Mouse (Mus musculus) heart, postnatal 0 days (tissue): Measurements from ENCODE around the gene Kcnip4. TPM values are rescaled to one million over a fixed set of nuclear protein-coding genes. Genes with fewer than 3 reads are reported as not detected.

Source experiments
- ATAC-seq: fragments of 200-750 bp; cut with Nextera tagmentation; 2 replicates; pipeline ENCODE4 v1.8.0; 2017; ENCODE audit warnings: low read depth, moderate number of reproducible peaks, moderate library complexity; ENCODE audit not compliant: insufficient read depth
- DNase-seq: peaks from one replicate; pipeline ENCODE4 v3.0.0-alpha.2; 2016; ENCODE audit warnings: low spot score
- H3K27ac ChIP-seq: fragments of 300-500 bp; sonication (generic); 2 replicates; pipeline ENCODE4 v1.5.1; 2014; ENCODE audit warnings: low read depth, mild to moderate bottlenecking
- H3K27me3 ChIP-seq: fragments of 300-500 bp; sonication (generic); 2 replicates; pipeline ENCODE4 v1.6.1; 2014; ENCODE audit warnings: low read length, mixed read lengths; ENCODE audit not compliant: control insufficient read depth, insufficient read depth
- H3K36me3 ChIP-seq: fragments of 300-500 bp; sonication (generic); replicated peaks from 2 replicates; pipeline ENCODE4 v1.6.1; 2014; ENCODE audit warnings: low read length, mixed read lengths; ENCODE audit not compliant: control insufficient read depth, insufficient read depth
- H3K4me1 ChIP-seq: fragments of 300-500 bp; sonication (generic); 2 replicates; pipeline ENCODE4 v1.6.1; 2014; ENCODE audit warnings: antibody characterized with exemption; ENCODE audit not compliant: control insufficient read depth, insufficient read depth
- H3K4me2 ChIP-seq: fragments of 300-500 bp; sonication (generic); 2 replicates; pipeline ENCODE4 v1.6.1; 2014; ENCODE audit warnings: low read depth, mild to moderate bottlenecking, low read length, moderate library complexity
- H3K4me3 ChIP-seq: fragments of 300-500 bp; sonication (generic); 2 replicates; pipeline ENCODE4 v1.5.1; 2014; ENCODE audit warnings: low read depth, low read length
- H3K9ac ChIP-seq: fragments of 300-500 bp; sonication (generic); replicated peaks from 2 replicates; pipeline ENCODE4 v1.6.1; 2014; ENCODE audit warnings: low read depth, low read length, mixed read lengths
- H3K9me3 ChIP-seq: fragments of 300-500 bp; sonication (generic); replicated peaks from 2 replicates; pipeline ENCODE4 v1.6.1; 2016; ENCODE audit warnings: low read length; ENCODE audit not compliant: control insufficient read depth
- CTCF ChIP-seq: IDR thresholded peaks from 2 replicates; pipeline ENCODE4 v1.5.1; 2016; ENCODE audit warnings: antibody characterized with exemption, control low read depth, low read depth
- EP300 ChIP-seq: IDR thresholded peaks from 2 replicates; pipeline ENCODE4 v1.6.1; 2016; ENCODE audit warnings: antibody characterized with exemption, low read depth
- WGBS: fragments of 180-500 bp; shearing (Covaris S2); extraction: QIAGEN DNeasy Blood & Tissue Kit; methylation state at CpG from one replicate; pipeline ENCODE4 v1.1.7; 2014; 5-methylcytosine and 5-hydroxymethylcytosine counted together
- polyA plus RNA-seq: library from polyadenylated mRNA; unstranded; fragments of >200 nt; fragmentation: Nextera tagmentation; extraction: Ambion mirVana; gene quantifications from 2 replicates; pipeline ENCODE4 v1.2.1, GENCODE M21; 2015
- total RNA-seq: library from RNA; depleted of rRNA; stranded (reverse); fragments of >200 nt; gene quantifications from 2 replicates; pipeline ENCODE4 v1.2.3, GENCODE M21; 2014; ENCODE audit warnings: low replicate concordance

Gene Kcnip4
- total and polyA plus RNA-seq, 2 experiments from 2014 or later, result 0.11 TPM; not detected in 1

DNA sequence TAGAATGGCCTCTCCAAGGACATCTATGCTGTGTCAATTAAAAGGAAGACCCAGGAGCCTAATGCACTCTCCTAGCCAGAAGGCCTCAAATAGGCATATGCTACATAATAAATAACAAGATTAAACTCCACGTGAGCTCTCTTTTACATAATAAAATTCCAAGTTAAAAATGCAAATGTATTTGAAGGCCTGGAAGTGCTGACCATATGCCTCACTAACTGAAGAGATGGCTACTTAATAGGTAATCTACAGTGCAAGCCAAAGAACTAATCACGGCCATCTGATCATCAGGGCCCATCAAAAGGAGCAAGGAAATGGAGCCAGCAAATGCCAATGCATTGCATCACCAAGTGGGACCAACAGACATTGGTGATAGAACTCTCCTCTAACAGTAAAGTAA lies 277.6 kb downstream of the Kcnip4 start:
- no peak for ATAC-seq

DNA sequence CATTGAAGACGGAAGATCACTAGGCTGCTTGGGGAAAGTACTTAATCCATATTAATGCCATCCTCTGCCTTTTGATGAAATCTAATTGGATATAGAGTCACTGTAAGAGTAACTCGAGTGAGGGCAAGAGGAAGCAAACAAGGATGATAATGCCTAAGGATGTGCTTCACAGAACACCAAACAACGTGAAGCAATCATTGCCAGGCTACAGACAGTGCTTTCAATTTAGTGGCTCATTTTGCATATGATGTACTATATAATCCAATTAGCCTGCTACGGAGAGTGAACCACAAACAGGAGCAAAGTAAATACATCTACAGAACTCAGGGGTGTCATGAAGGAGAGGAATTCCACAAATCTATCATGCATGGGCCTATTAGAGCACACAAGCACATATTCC lies 280.3 kb downstream of the Kcnip4 start:
- Histone ChIP-seq H3K36me3 (no peaks in the 10 kb centered on the region), H3K9ac (no peak overlapping the region), H3K4me3 (no peak overlapping the region), H3K27me3 (no peaks in the 10 kb centered on the region), H3K9me3 (no peaks in the 10 kb centered on the region), H3K27ac (no peak overlapping the region), H3K4me2 (no peak overlapping the region), H3K4me1 (no peaks in the 10 kb centered on the region)
- 73% methylated on average over 4 of the region's 4 CpGs for WGBS
- ATAC-seq (no peak), DNase-seq (no peak)
- TF ChIP-seq CTCF (no peak), EP300 (no peak)

More for the DNA sequence above, 277.6 kb downstream of the Kcnip4 start:
- H3K36me3 ChIP-seq, result no peaks in the 10 kb centered on the region
- no peaks in the 10 kb centered on the region for H3K4me1 ChIP-seq
- TF ChIP-seq EP300 (no peak), CTCF (no peak)
- no peaks in the 10 kb centered on the region for H3K9me3 ChIP-seq
- H3K4me2 ChIP-seq, result no peak overlapping the region
- H3K27me3 ChIP-seq, result no peaks in the 10 kb centered on the region
- no peak overlapping the region for H3K4me3 ChIP-seq
- DNase-seq, result no peak
- no peak overlapping the region for H3K27ac ChIP-seq
- 72% methylated on average over 2 of the region's 2 CpGs for WGBS
- no peak overlapping the region for H3K9ac ChIP-seq

DNA sequence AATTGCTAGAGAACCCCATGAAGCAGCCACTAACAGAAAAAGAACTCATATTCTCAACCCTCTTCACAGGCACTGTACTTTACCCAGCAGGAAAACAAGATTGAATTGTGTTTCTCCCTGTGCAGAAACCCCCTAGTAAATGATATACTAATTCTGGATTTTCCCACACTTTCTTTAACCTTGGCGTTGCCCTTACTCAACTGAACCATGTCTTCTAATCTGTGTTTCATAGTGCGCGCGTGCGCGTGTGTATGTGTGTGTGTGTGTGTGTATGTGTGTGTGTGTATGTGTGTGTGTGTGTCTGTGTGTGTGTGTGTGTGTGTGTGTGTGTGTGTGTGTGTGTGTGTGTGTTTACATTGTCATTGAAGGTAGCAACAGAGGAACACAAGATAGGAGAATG lies 283.0 kb downstream of the Kcnip4 start:
- no peak for TF ChIP-seq EP300
- TF ChIP-seq CTCF, result no peak
- DNase-seq, result no peak
- ATAC-seq, result no peak
- Histone ChIP-seq H3K4me1 (no peaks in the 10 kb centered on the region), H3K27ac (no peak overlapping the region), H3K9ac (no peak overlapping the region), H3K4me3 (no peak overlapping the region), H3K27me3 (no peaks in the 10 kb centered on the region), H3K36me3 (no peaks in the 10 kb centered on the region), H3K9me3 (no peaks in the 10 kb centered on the region), H3K4me2 (no peak overlapping the region)
- 86% methylated on average over 6 of the region's 6 CpGs for WGBS

DNA sequence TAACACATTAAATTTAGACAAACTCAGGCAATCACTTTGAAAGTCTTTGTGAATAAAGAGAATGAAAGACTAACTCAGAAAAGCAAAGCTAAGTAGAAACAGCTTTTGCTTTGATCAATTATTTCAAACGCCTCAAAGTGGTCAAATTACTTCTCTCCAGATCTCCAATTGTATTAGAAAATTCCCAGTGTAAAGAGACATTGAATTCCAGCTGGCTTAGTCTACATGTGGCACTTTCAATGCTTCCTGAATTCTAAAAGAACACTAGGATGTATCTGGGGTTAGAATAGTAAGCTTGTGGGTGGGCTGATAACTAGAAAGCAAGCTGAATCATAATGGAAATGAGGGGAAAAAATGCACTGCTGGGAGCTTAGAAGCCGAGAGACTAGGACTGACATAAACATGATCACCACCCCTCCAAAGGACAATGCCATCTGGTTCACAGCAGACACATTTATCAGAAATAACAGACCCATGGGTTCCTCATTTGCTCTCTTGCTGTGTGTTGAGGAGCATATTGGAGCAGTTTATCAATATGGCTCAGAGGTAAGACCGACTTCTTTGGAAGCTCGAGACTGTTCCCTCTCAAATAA lies 323.4 kb downstream of the Kcnip4 start:
- DNase-seq (no peak), ATAC-seq (no peak)
- Histone ChIP-seq H3K4me3 (no peak overlapping the region), H3K9ac (no peak overlapping the region), H3K4me1 (no peaks in the 10 kb centered on the region), H3K36me3 (no peaks in the 10 kb centered on the region), H3K9me3 (no peaks in the 10 kb centered on the region), H3K27me3 (no peaks in the 10 kb centered on the region), H3K4me2 (no peak overlapping the region), H3K27ac (no peak overlapping the region)
- WGBS, result 61% methylated on average over 4 of the region's 4 CpGs
- TF ChIP-seq EP300, result no peak
- no peak for TF ChIP-seq CTCF

DNA sequence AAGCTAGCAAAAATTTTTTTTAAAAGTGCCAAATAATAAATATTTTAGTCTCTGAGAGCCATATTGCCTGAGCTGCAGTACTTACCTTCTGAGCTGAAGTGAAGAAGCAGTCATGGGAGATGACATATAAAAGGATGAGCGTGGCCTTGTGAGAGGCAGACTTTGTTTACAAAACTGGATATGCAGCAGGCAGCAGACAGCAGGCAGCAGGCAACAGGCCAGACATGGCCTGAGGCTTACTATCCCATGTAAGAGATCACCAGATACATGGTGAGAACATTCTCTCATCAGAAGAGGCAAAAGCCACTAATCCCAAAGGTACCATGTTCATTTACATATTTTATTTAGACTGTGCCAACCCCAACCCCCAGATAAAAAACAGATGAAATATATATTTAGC lies 336.5 kb downstream of the Kcnip4 start:
- 61% methylated on average over 1 of the region's 1 CpGs for WGBS
- H3K9me3 ChIP-seq, result no peaks in the 10 kb centered on the region
- no peaks in the 10 kb centered on the region for H3K36me3 ChIP-seq
- TF ChIP-seq EP300 (no peak), CTCF (no peak)
- no peak overlapping the region for H3K27ac ChIP-seq
- no peak overlapping the region for H3K9ac ChIP-seq
- DNase-seq (no peak), ATAC-seq (no peak)
- H3K4me2 ChIP-seq, result no peak overlapping the region
- H3K27me3 ChIP-seq, result no peaks in the 10 kb centered on the region
- H3K4me3 ChIP-seq, result no peak overlapping the region
- no peaks in the 10 kb centered on the region for H3K4me1 ChIP-seq
